Mouse (Mus musculus) spleen, adult 2 months (tissue): ENCODE data around the gene Ubiad1.

Source experiments
- CTCF ChIP-seq: fragments of 200-500 bp; IDR thresholded peaks from 2 replicates; pipeline ENCODE4 v1.5.1; 2011; ENCODE audit warnings: mild to moderate bottlenecking, inconsistent platforms; ENCODE audit not compliant: insufficient read depth, insufficient read length, insufficient replicate concordance; ENCODE audit errors: extremely low read depth
- POLR2A ChIP-seq: fragments of 200-500 bp; IDR thresholded peaks from 2 replicates; pipeline ENCODE4 v1.6.1; 2011; ENCODE audit warnings: low read depth, low read length, inconsistent platforms

GRCm38 (mm10) chr4:148487841-148488240 is 43.3 kb upstream of the Ubiad1 start:
- TF ChIP-seq POLR2A (no peak), CTCF (no peak)
